Comparison of ENCODE assay signal across 19 mouse cellular contexts in the genomic region with DNA sequence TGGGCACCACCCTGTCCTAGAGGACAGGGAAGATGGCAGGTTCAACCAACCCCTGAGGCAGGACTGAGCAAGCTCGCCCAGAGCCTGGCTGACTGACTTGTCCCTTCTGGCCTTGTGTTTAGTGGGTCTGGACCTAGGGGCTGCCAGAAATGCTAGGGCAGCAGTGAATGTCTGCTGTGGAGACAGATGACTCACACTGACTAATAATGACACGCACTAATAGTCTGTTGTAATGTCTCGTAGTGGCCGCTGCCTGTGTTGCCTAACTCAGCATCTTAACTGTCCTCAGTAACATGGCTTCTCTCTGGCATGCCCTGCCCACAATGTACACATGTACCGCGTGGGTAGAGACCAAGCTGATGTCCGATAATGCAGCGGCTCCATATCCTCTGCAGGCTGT. TPM values are rescaled to one million over a fixed set of nuclear protein-coding genes. Genes with fewer than 3 reads are reported as not detected.
DNase-seq lines count a peak whose midpoint lies in the region.
"Had no signal": no experiment of that assay in that cellular context is flagged by ENCODE, and none has a peak within 500 bp of the region (broad histone marks: within the 10 kb centered on the region; RNA-seq: fewer than 3 reads in every experiment).

No protein-coding gene starts in this region.

- peak; percentile 53 for DNase-seq in adrenal gland, adult 8-10 months
- no peak for DNase-seq in adrenal gland, adult 18-20 months (ENCODE audit: low spot score in 2 of 2)
- DNase-seq in 3T3-L1 (ENCODE audit: low read depth, low spot score), result peak; percentile 88
- peak; percentile 57 for DNase-seq in Muller cell, postnatal 12 days (ENCODE audit: inconsistent ontology term)
- peak; percentile 26 for DNase-seq in fat pad, adult 2 months (ENCODE audit: extremely low read depth, low read depth, low spot score)
- no peak for DNase-seq in kidney, postnatal 4 days
- DNase-seq in c-Kit-positive CD71-positive TER-119-positive erythroid progenitor cells, embryonic 14.5 days (ENCODE audit: low spot score), result no peak
- DNase-seq in kidney, postnatal 10 days, result no peak
- DNase-seq: cerebellum, adult 9-10 months; forebrain, postnatal 0 days; gastrocnemius, postnatal 14 days; left cerebral cortex, postnatal 4 days; lung, embryonic 14.5 days; lung, postnatal 4 days; thymus, postnatal 25 days had no signal

RNA-seq across cellular contexts. Expression of gene Gpr153, which starts 13.6 kb away (rescaled TPM):
- 1 to 10 TPM; 4.8 to 7.0 (median 5.4) TPM for total RNA-seq in adrenal gland, adult 8-10 months (2022)
- total RNA-seq in adrenal gland, adult 18-20 months (2021), result 1 to 10 TPM; 5.3 to 7.4 TPM

RNA-seq across cellular contexts. Expression of gene Hes3, which starts 31.0 kb away (rescaled TPM):
- total RNA-seq in adrenal gland, adult 8-10 months (2022), result not detected
- total RNA-seq in adrenal gland, adult 18-20 months (2021), result not detected
- total RNA-seq: common myeloid progenitor, adult 5-6 weeks; gastrocnemius, postnatal 14 days; heart, adult 8-10 months; layer of hippocampus, postnatal 10 days; neutrophil, adult 5-6 weeks had no signal

RNA-seq across cellular contexts. Expression of gene Icmt, which starts 36.6 kb away (rescaled TPM):
- total RNA-seq in adrenal gland, adult 8-10 months (2022), result 10 to 100 TPM; 54.1 to 66.7 (median 59.6) TPM
- total RNA-seq in adrenal gland, adult 18-20 months (2021), result 10 to 100 TPM; 52.1 to 55.6 TPM

RNA-seq across cellular contexts. Expression of gene Rnf207, which starts 58.3 kb away (rescaled TPM):
- 1 to 10 TPM in 2 of 4 experiments, under 1 TPM in 2; 0.23 to 2.2 (median 1.0) TPM for total RNA-seq in adrenal gland, adult 8-10 months (2022)
- total RNA-seq in adrenal gland, adult 18-20 months (2021), result 1 to 10 TPM in 1 of 2 experiments, under 1 TPM in 1; 0.43 to 1.3 TPM
- total RNA-seq: common myeloid progenitor, adult 5-6 weeks; gastrocnemius, postnatal 14 days; neutrophil, adult 5-6 weeks had no signal

Comparison
In these comparisons a context has a peak if more than half of its experiments do, and no peak if none do; other contexts are left out.
1. DNase-seq: peak in adrenal gland, adult 8-10 months (single experiment), 3T3-L1 (single experiment), Muller cell, postnatal 12 days (single experiment) and fat pad, adult 2 months (single experiment); none in adrenal gland, adult 18-20 months (0 of 2), kidney, postnatal 4 days (0 of 2), c-Kit-positive CD71-positive TER-119-positive erythroid progenitor cells, embryonic 14.5 days (single experiment) and kidney, postnatal 10 days (single experiment).